Mouse (Mus musculus): ENCODE measurements at regions not wholly inside any gene's neighbourhood (a gene's known extent, or its start where the extent isn't known, plus 50 kb on each side); places are given as distances from the start of the nearest gene placed in this dataset.

GRCm38 (mm10) chr3:38254896-38255295 is 229.7 kb downstream of the Ankrd50 start:
- no peak for DNase-seq

DNA sequence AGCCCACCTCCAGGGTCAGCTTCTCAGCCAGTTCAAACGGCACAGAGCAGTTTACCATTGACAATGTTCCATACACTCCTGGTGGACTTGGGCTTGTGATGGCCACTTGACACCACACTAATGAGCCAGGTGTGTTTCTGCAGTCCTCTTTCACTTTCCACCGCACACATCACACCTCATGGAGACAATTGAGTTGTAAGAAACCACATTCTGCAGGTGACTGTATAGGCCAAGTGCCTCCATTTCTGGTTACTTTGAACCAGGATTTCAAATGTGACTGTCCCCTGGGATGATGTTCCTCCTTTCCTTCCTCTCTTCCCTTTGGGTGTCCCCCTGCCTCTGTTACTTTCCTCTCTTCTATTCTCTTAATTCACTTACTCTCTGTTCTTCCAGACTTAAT is 233.1 kb downstream of the Ankrd50 start:
- DNase-seq = no peak

GRCm38 (mm10) chr3:38250552-38250951 is 234.1 kb downstream of the Ankrd50 start:
- no peak for DNase-seq

- DNase-seq = no peak
These were observed 235.7 kb downstream of the Ankrd50 start for GRCm38 (mm10) chr3:38248941-38249340.

DNA sequence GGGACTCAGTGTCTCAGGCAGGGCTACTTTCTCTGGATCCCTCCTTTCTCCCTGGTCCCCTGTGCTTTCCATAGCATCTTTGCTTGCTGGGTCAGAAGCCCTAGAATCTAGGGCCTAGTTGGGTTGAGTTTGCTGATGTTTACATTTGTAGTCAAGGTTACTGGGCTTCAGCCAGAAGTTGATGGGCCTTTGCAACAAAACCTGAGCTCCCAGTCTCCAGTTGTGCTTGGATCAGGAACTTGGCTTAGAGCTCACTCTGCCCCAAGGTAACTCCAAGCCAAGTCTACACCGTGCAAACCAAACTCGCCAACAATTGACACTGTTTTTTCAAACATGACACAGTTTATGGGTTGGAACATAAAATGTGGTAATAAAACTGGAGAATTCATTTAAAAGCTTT is 238.2 kb downstream of the Ankrd50 start:
- no peak for DNase-seq

GRCm38 (mm10) chr3:38243209-38243608 is 241.4 kb downstream of the Ankrd50 start:
- no peak for DNase-seq

DNA sequence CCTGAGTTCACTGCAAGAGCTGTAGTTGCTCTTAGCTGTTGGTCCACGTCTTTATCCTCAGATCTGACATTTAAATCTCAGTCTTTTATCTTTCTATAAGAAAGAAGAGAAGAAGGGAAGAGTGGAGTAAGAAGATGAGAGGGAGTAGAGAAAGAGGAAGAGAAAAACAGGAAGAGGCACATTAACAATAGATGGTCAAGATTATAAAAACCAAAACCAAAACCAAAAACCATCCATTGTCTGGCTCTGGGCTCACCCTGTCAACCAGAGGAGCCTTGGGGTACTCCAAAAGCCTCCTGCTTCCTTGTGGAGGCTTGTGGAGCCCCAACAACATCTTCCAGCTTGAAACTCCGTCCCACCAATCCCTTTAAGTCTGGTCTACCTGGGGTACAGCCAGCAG is 247.0 kb downstream of the Ankrd50 start:
- no peak for DNase-seq

- DNase-seq = no peak
These were observed 248.9 kb downstream of the Ankrd50 start for GRCm38 (mm10) chr3:38235736-38236083.

DNA sequence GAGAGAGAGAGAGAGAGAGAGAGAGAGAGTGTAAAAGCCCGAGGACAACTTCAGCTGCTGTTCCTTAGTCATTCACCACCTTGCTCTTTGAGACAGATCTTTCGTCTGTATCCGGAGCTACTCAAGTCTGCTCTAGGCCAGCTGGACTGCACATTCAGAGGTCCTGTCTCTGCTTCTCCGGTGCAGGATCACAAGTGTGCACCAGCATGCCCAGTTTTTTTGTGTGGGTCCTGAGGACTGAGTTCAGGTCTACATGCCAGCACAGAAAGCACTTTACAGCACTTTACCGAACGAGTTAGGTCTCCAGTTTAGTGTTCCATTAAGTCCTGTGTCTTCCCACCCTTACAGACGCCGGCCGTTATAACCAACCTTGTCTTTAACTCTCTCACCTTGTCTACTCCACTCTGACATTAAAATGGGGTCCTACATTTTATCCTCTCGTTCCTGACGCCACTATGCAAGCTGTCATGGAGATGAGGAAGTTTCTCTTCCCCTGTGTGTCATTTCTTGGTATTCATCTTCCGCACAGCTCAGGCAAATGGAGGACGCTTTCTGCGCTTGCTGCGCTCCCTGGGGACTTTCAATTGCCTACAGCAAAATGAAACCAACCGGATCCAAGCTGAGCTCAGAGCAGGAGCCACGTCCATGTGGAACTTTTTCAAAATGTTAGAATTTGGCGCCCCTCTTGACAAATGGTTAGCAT is 249.5 kb downstream of the Ankrd50 start:
- DNase-seq = no peak

GRCm38 (mm10) chr3:38234534-38234933 is 250.1 kb downstream of the Ankrd50 start:
- DNase-seq = no peak

- DNase-seq = no peak
These were observed 250.6 kb downstream of the Ankrd50 start for GRCm38 (mm10) chr3:38234006-38234405.

DNA sequence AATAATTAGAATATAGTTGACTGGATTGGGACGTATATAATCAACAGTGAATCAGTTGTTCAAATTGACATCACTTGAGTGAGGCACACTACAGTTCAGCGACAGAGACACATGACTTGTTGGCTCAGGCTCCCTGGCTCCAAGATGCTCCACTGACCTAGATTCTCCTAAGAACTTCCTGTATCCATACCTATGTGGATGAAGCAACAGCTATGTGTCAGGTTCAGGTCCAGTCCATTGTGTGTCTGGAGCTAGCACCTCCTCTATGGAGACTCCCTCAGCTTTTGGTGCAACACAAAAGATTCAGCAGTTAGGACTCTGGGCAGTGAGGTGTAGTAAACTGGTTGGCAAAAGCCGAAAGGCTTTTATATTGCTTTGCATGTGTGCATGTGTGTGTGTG is 251.6 kb downstream of the Ankrd50 start:
- no peak for DNase-seq

DNA sequence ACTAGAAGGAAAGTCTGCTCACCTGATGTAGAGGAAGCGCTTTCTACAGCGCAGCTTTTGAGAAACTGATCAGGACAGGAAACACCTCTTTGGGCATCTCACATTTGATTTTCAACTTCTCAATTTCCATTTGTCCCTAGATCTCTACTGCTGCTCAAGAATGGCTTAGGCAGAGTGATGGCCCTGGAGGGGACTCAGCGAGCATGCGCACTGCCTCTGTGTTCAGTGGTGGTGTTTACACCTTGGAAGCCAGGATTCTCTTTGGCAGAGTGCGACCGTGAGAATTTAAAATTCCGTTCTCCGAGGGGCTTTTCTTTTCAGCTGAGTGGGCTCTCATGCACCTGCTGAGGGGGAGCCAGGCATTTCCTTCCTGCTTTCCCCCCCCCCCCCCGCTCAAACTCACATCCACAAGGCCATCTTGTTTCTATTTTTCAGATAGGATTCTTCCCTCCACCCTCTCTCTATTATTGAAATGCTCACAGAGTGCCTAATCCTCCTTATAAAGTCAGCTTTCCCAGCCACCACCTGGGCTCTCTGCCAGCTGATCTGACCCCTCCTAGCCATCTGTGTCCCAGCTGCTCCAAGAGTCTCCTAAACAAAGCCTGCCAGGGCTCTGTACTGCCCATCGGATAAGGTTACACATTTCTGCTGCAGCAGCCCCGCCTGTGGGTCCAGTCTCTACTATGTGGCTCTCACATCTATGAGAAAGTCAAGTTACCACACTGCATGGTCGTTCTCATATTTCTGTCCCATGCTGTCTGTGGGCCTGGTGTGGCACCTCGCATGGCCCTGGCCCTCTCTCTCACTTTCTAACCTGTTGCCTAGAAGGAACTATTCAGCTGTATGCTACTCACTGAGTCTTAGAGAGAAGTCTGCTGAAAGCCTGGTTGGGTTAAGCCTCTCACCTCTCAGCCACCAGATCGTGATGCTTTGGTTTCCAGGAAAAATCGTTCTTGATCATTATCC is 252.2 kb downstream of the Ankrd50 start:
- no peak for DNase-seq

DNA sequence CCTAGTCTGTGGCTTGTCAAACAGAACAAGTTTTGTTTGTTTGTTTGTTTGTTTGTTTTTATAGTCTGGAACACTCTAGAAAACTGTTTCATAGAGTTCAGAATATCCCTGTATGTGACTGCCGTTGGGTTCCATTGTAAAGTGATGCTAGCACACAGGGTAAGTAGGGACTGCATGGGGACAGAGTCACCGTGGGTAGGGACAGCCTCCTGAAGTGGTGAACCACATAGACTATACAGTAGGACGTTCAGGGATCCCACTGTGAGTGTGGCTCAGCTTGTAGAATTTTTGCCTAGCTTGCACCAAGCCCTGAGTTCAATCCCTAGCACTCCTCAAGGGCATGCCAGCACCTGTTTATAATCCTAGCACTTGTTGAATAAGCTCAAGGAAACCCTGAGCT is 253.1 kb downstream of the Ankrd50 start:
- DNase-seq = no peak

DNA sequence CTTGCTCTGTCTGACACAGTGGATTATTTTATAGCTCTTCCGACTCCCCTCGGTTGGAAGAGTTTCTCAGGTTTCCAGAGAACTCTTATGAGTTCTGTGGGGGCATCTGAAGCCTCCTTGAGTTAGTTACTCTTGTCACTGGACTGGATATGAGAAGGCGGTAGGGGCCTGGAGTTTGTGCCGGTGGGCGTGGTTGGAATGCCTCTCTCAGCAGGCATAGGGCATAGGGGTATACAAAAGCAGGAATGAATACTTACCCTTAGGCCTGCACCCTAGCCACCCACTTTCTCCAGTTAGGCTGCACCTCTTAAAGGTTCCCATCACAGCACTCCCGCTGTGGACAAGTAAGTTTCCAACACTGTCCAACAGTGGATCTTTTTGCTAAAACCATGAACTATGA is 253.8 kb downstream of the Ankrd50 start:
- DNase-seq = no peak

DNA sequence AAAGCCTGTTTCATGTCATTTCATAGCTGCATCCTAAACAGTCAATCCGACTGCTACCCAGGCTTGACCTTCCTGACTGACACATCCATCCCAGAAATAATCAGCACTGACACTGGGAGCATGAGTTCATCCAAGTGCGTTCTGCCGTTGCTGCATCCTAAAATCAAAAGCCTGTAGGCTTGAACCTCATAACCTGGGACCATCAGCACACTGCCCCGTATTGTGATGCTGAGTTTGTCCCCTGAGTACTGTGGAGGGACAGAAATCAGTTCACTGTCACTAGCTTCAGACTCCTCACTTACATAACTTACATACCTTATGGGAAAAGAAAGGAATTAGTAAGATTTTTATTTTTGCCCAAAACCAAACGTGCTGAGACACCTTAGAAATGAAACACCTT is 255.0 kb downstream of the Ankrd50 start:
- no peak for DNase-seq

DNA sequence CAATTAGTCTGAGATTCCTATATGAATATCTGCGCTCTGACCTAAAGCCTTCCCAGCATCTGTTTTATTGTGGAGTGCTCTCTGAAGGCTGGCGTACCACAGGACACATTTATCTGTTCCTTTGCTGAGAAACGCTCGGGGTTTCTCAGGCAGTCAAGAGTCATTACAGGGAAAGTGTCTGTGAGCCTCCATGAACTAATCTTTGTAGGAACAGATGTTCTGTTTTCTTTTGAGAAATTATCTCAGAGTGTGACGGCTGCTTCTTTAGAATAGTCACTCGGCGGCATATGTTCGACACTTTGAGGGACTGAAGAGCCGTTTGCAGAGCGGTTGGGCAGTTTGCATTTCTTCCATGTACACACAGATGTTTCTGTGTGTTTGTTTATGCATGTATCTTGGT is 255.6 kb downstream of the Ankrd50 start:
- DNase-seq = no peak

- peak; percentile 60 to 70 for DNase-seq
These were observed 257.0 kb downstream of the Ankrd50 start for GRCm38 (mm10) chr3:38227596-38227995.

GRCm38 (mm10) chr3:38227121-38227520 is 257.5 kb downstream of the Ankrd50 start:
- DNase-seq = no peak

DNA sequence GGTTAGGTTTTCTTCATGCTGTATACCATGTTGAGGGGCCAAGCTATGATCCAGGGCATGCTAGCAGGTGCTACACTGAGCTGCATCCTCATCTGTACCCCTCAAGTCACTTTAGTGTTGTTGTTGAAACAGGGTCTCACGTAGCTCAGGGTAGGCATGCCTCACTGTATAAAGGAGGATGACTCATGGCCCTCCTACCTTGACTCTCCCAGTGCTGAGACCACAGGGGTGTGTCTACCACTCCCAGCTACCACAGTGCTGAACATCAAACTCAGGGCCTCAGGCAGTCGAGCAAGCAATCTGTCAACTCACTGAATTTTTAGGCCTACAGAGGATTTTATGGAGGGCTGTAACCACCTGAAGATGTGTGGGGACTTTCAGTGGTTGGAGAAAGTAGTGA is 258.5 kb downstream of the Ankrd50 start:
- DNase-seq = no peak

DNA sequence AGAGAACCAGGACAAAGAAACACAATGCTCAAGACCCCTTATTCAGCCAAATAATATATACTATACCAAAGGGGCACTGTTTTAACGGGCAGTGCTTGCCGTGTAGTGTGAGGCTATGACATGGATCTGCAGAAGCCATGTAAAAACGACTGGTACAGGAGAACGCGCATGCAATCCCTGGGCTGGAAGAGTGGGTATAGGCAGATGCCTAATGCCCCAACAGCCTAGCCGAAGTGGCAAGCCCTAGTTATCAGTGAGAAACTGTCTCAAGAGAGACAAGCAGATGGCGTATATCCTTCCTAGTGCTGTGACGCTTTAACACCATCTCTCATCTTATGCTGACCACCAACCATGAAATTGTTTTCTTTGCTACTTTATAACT is 262.8 kb downstream of the Ankrd50 start:
- DNase-seq = no peak

- no peak for DNase-seq
These were observed 263.5 kb downstream of the Ankrd50 start for GRCm38 (mm10) chr3:38220934-38221833.

- DNase-seq = no peak
These were observed 275.6 kb downstream of the Ankrd50 start for GRCm38 (mm10) chr3:38209081-38209480.

All from thymus, postnatal 36 days (tissue).